Mouse (Mus musculus): ENCODE data around the gene Stpg2.

GRCm38 (mm10) chr3:139581298-139581697, 375.8 kb downstream of the Stpg2 start:
- TF ChIP-seq CTCF (IDR thresholded peaks at IDR 0.05; ENCODE audit: low read depth, low read length): no peak
- TF ChIP-seq POLR2A (IDR thresholded peaks at IDR 0.05; ENCODE audit: borderline replicate concordance, low read depth, low read length): no peak
